Mouse (Mus musculus): ENCODE measurements at regions not wholly inside any gene's neighbourhood (a gene's known extent, or its start where the extent isn't known, plus 50 kb on each side); places are given as distances from the start of the nearest gene placed in this dataset.
"Not testable (repeated sequence)": the region's sequence is repeated elsewhere in the genome, so short reads cannot be mapped to it uniquely, and the experiment has no call there.

DNA sequence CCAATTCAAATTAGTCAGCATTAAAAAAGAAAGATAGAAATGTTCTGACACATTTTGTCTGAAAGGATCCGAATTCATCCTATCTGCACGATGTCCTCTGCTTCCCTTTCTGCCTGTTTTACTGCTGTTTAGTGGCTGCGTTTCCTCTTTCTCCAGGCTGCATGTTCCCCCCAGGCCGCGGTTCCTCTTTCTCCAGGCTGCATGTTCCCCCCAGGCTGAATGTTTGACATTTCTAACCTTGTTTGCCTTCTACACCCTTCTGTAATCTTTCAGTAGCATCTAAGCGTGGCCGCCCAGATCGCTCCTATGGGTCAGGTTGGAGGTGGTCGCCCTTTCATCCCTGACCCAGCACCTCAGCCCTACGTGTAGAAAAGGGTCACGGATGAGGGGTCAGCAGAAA, 89.6 kb upstream of the Mdm1 start:
- H3K79me3 ChIP-seq (ENCODE audit: low read depth): no peaks in the 10 kb centered on the region
- H3K79me2 ChIP-seq (ENCODE audit: control insufficient read depth, insufficient read depth): no peaks in the 10 kb centered on the region
- H3K36me3 ChIP-seq (ENCODE audit: control insufficient read depth, insufficient read depth): no peaks in the 10 kb centered on the region
- H3K27me3 ChIP-seq (ENCODE audit: control insufficient read depth, insufficient read depth, insufficient read length): no peaks in the 10 kb centered on the region
- H3K4me3 ChIP-seq (ENCODE audit: insufficient read depth, poor library complexity, severe bottlenecking): no peak overlapping the region
- TF ChIP-seq CEBPB (IDR thresholded peaks at IDR 0.05; ENCODE audit: low read depth) (no peak), MYOG (IDR thresholded peaks at IDR 0.05; ENCODE audit: control insufficient read depth, extremely low read depth, insufficient read length) (no peak), MAX (IDR thresholded peaks at IDR 0.05) (no peak), MYOD1 (IDR thresholded peaks at IDR 0.05; ENCODE audit: control insufficient read depth, insufficient read length, low read depth) (no peak), USF1 (IDR thresholded peaks at IDR 0.05; ENCODE audit: low read depth) (no peak), FOSL1 (IDR thresholded peaks at IDR 0.05; ENCODE audit: insufficient read depth, low read length, poor library complexity, severe bottlenecking) (no peak), CTCF (IDR thresholded peaks at IDR 0.05; ENCODE audit: control insufficient read depth, insufficient read depth, insufficient read length) (no peak)
- no peak overlapping the region for H3ac ChIP-seq (ENCODE audit: control insufficient read depth, insufficient read length, low read depth)

DNA sequence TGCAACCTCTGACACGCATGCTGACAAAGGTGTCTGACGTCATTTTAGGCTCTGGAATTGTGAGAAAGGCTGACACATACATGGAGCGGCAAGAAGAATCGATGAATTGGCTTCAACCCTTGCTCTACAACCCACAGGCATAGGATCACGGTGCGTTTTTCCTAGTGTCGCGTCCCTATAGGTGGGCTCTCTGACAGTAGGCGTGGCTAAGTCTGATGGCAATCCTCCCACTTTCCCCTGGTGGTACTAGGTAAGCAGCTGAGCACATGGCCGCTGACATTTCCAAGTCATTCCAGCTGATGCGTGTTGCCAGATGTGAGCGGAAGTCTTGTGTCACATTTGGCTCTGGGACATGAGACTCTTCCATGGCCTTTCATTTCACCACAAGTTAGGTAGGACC, 89.1 kb upstream of the Mdm1 start:
- TF ChIP-seq FOSL1 (IDR thresholded peaks at IDR 0.05; ENCODE audit: insufficient read depth, low read length, poor library complexity, severe bottlenecking) (no peak), CEBPB (IDR thresholded peaks at IDR 0.05; ENCODE audit: low read depth) (no peak), MYOG (IDR thresholded peaks at IDR 0.05; ENCODE audit: control insufficient read depth, extremely low read depth, insufficient read length) (no peak), MYOD1 (IDR thresholded peaks at IDR 0.05; ENCODE audit: control insufficient read depth, insufficient read length, low read depth) (no peak)

DNA sequence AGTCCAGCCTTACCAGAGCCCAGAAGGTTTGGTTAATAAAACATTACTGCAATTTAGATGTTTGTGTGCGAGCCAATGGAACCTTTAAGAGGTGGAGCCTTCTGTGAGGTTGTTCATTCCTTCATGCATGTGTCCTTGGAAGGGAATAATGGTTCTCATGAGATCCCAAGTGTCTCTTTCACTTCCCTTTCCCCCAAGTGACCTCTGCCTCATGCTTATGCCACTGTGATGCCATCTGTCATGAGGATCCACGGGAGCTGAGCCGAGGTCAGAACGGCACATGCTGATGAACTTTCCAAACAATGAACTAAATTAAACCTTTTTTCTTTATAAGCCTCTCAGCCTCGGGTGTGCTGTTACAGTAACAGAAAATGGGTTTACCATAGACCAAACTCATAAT, 88.6 kb upstream of the Mdm1 start:
- TF ChIP-seq FOSL1 (IDR thresholded peaks at IDR 0.05; ENCODE audit: insufficient read depth, low read length, poor library complexity, severe bottlenecking) (no peak), MYOG (IDR thresholded peaks at IDR 0.05; ENCODE audit: control insufficient read depth, extremely low read depth, insufficient read length) (no peak), CTCF (IDR thresholded peaks at IDR 0.05; ENCODE audit: control insufficient read depth, insufficient read depth, insufficient read length) (no peak), MAX (IDR thresholded peaks at IDR 0.05) (no peak), MYOD1 (IDR thresholded peaks at IDR 0.05; ENCODE audit: control insufficient read depth, insufficient read length, low read depth) (no peak), CEBPB (IDR thresholded peaks at IDR 0.05; ENCODE audit: low read depth) (no peak)
- Histone ChIP-seq H3K4me3 (ENCODE audit: insufficient read depth, poor library complexity, severe bottlenecking) (no peak overlapping the region), H3K36me3 (ENCODE audit: control insufficient read depth, insufficient read depth) (no peaks in the 10 kb centered on the region), H3K79me2 (ENCODE audit: control insufficient read depth, insufficient read depth) (no peaks in the 10 kb centered on the region), H3K27me3 (ENCODE audit: control insufficient read depth, insufficient read depth, insufficient read length) (no peaks in the 10 kb centered on the region), H3ac (ENCODE audit: control insufficient read depth, insufficient read length, low read depth) (no peak overlapping the region), H3K79me3 (ENCODE audit: low read depth) (no peaks in the 10 kb centered on the region)

More for the DNA sequence above, 89.1 kb upstream of the Mdm1 start:
- H3K27me3 ChIP-seq (ENCODE audit: control insufficient read depth, insufficient read depth, insufficient read length): no peaks in the 10 kb centered on the region
- no peaks in the 10 kb centered on the region for H3K36me3 ChIP-seq (ENCODE audit: control insufficient read depth, insufficient read depth)
- no peaks in the 10 kb centered on the region for H3K79me3 ChIP-seq (ENCODE audit: low read depth)
- no peak overlapping the region for H3K4me3 ChIP-seq (ENCODE audit: insufficient read depth, poor library complexity, severe bottlenecking)
- H3K79me2 ChIP-seq (ENCODE audit: control insufficient read depth, insufficient read depth): no peaks in the 10 kb centered on the region
- H3ac ChIP-seq (ENCODE audit: control insufficient read depth, insufficient read length, low read depth): no peak overlapping the region

DNA sequence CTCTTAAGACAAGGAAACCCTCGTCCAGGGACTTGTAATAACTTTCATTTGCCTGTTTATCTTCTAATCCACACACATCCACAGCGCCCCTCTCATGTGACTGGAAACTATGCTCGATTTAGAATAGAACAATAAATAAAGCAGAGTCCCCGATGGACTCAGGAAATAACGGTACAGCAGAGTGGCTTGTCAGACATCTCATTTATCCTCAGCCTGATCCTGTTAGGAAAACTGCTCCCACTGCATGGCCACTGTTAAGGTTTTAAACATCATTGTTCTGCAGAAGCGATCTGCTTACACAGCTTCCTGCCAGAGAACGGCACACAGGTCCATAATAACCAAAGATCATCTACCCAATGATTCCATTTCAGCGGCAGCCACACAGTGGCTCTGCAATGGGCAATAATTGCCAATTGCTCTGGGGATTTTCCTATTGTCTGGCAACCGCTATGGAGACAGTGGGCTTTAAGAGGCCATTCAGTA, 84.8 kb upstream of the Mdm1 start:
- Histone ChIP-seq H3K4me3 (ENCODE audit: insufficient read depth, poor library complexity, severe bottlenecking) (no peak overlapping the region), H3K27me3 (ENCODE audit: control insufficient read depth, insufficient read depth, insufficient read length) (no peaks in the 10 kb centered on the region), H3K79me2 (ENCODE audit: control insufficient read depth, insufficient read depth) (no peaks in the 10 kb centered on the region), H3ac (ENCODE audit: control insufficient read depth, insufficient read length, low read depth) (no peak overlapping the region), H3K36me3 (ENCODE audit: control insufficient read depth, insufficient read depth) (no peaks in the 10 kb centered on the region), H3K79me3 (ENCODE audit: low read depth) (no peaks in the 10 kb centered on the region)
- TF ChIP-seq FOSL1 (IDR thresholded peaks at IDR 0.05; ENCODE audit: insufficient read depth, low read length, poor library complexity, severe bottlenecking) (no peak), MAX (IDR thresholded peaks at IDR 0.05) (no peak), CTCF (IDR thresholded peaks at IDR 0.05; ENCODE audit: control insufficient read depth, insufficient read depth, insufficient read length) (no peak), CEBPB (IDR thresholded peaks at IDR 0.05; ENCODE audit: low read depth) (no peak), USF1 (IDR thresholded peaks at IDR 0.05; ENCODE audit: low read depth) (no peak), MYOG (IDR thresholded peaks at IDR 0.05; ENCODE audit: control insufficient read depth, extremely low read depth, insufficient read length) (no peak), MYOD1 (IDR thresholded peaks at IDR 0.05; ENCODE audit: control insufficient read depth, insufficient read length, low read depth) (no peak)

DNA sequence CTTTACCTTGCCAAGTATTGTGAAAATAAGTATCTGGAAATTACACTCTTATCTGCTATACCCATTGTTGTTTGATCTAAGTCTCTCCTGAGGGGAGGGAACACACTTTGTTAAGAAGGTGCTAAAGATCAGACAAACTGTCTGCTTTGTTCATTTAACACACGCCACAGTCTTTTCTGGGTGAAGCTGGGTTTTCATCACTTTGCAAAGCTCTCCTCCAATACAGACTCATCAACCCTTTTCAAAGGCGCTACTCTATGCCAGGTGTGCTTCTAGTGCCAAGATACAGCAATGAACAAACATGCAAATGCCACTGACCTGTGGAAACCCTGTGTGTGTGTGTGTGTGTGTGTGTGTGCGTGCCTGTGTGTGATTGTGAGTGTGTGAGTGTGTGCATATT, 84.1 kb upstream of the Mdm1 start:
- H3K27me3 ChIP-seq (ENCODE audit: control insufficient read depth, insufficient read depth, insufficient read length): no peaks in the 10 kb centered on the region
- no peaks in the 10 kb centered on the region for H3K36me3 ChIP-seq (ENCODE audit: control insufficient read depth, insufficient read depth)
- H3K79me3 ChIP-seq (ENCODE audit: low read depth): no peaks in the 10 kb centered on the region
- H3K79me2 ChIP-seq (ENCODE audit: control insufficient read depth, insufficient read depth): no peaks in the 10 kb centered on the region
- TF ChIP-seq CTCF (IDR thresholded peaks at IDR 0.05; ENCODE audit: control insufficient read depth, insufficient read depth, insufficient read length) (no peak), MYOD1 (IDR thresholded peaks at IDR 0.05; ENCODE audit: control insufficient read depth, insufficient read length, low read depth) (no peak), CEBPB (IDR thresholded peaks at IDR 0.05; ENCODE audit: low read depth) (no peak), USF1 (IDR thresholded peaks at IDR 0.05; ENCODE audit: low read depth) (no peak), MYOG (IDR thresholded peaks at IDR 0.05; ENCODE audit: control insufficient read depth, extremely low read depth, insufficient read length) (no peak), MAX (IDR thresholded peaks at IDR 0.05) (no peak), FOSL1 (IDR thresholded peaks at IDR 0.05; ENCODE audit: insufficient read depth, low read length, poor library complexity, severe bottlenecking) (no peak)
- H3ac ChIP-seq (ENCODE audit: control insufficient read depth, insufficient read length, low read depth): no peak overlapping the region
- H3K4me3 ChIP-seq (ENCODE audit: insufficient read depth, poor library complexity, severe bottlenecking): no peak overlapping the region

DNA sequence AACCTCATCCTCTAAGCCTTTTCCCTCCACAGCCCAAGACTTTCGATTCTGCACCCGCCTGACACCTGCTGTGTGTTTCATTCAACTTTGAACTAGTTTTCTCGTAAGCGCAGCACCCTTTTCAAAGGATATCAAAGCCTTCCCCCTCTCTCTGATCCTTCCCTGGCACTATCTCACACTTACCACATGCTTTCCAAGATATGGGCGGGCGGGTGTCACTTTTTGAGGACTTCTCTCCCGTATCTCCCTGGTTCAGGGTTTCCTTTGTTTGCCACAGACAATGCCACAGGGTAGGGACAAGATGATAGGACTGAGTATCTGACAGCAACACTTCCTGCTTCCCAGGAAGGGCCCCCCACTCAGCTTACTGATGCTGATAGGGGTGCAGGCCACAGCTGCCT, 76.8 kb upstream of the Mdm1 start:
- Histone ChIP-seq H3K4me3 (ENCODE audit: insufficient read depth, poor library complexity, severe bottlenecking) (no peak overlapping the region), H3K36me3 (ENCODE audit: control insufficient read depth, insufficient read depth) (no peaks in the 10 kb centered on the region), H3K79me2 (ENCODE audit: control insufficient read depth, insufficient read depth) (no peaks in the 10 kb centered on the region), H3K27me3 (ENCODE audit: control insufficient read depth, insufficient read depth, insufficient read length) (no peaks in the 10 kb centered on the region), H3K79me3 (ENCODE audit: low read depth) (no peaks in the 10 kb centered on the region), H3ac (ENCODE audit: control insufficient read depth, insufficient read length, low read depth) (no peak overlapping the region)
- TF ChIP-seq USF1 (IDR thresholded peaks at IDR 0.05; ENCODE audit: low read depth): no peak
- no peak for TF ChIP-seq MAX (IDR thresholded peaks at IDR 0.05)
- no peak for TF ChIP-seq CTCF (IDR thresholded peaks at IDR 0.05; ENCODE audit: control insufficient read depth, insufficient read depth, insufficient read length)
- TF ChIP-seq MYOG (IDR thresholded peaks at IDR 0.05; ENCODE audit: control insufficient read depth, extremely low read depth, insufficient read length): no peak
- TF ChIP-seq FOSL1 (IDR thresholded peaks at IDR 0.05; ENCODE audit: insufficient read depth, low read length, poor library complexity, severe bottlenecking): no peak
- no peak for TF ChIP-seq MYOD1 (IDR thresholded peaks at IDR 0.05; ENCODE audit: control insufficient read depth, insufficient read length, low read depth)
- TF ChIP-seq CEBPB (IDR thresholded peaks at IDR 0.05; ENCODE audit: low read depth): no peak

DNA sequence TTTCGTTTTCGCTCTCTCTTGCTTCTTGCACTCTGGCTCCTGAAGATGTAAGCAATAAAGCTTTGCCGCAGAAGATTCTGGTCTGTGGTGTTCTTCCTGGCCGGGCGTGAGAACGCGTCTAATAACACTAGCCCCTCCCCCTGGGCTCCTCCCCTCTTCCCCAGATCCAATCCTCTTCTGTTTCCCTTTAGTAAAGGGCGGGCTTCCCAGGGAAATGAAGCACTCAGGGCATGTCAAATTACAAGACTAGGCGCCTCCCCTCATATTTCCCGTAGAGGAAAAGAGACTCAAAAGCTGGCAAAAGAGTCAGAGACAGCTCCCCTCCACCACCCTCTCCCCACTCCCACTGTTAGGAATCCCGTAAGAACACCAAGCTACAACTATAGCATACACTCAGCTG, 65.3 kb upstream of the Mdm1 start:
- H3K36me3 ChIP-seq (ENCODE audit: control insufficient read depth, insufficient read depth); H3ac ChIP-seq (ENCODE audit: control insufficient read depth, insufficient read length, low read depth); H3K79me3 ChIP-seq (ENCODE audit: low read depth); H3K79me2 ChIP-seq (ENCODE audit: control insufficient read depth, insufficient read depth); H3K4me3 ChIP-seq (ENCODE audit: insufficient read depth, poor library complexity, severe bottlenecking); H3K27me3 ChIP-seq (ENCODE audit: control insufficient read depth, insufficient read depth, insufficient read length): not testable (repeated sequence)

All from C2C12 (cell line).